9 mouse cellular contexts compared by ENCODE assay signal in genomic region chr9:58487851-58488801, GRCm38 (mm10). TPM values are rescaled to one million over a fixed set of nuclear protein-coding genes. Genes with fewer than 3 reads are reported as not detected.
A peak's percentile ranks its signal among the peaks of the same experiment; 100 is the strongest.
DNase-seq lines count a peak whose midpoint lies in the region; ATAC-seq lines count a peak whose summit lies in the region.
"Had no signal": no experiment of that assay in that cellular context is flagged by ENCODE, and none has a peak within 500 bp of the region (broad histone marks: within the 10 kb centered on the region; RNA-seq: fewer than 3 reads in every experiment).

Gene Insyn1 (plus strand): TSS chr9:58488603.

- H3K4me2 ChIP-seq in hindbrain, embryonic 15.5 days, result peak within 1 kb of the TSS; percentile 95
- peak within 1 kb of the TSS; percentile 67 for H3K4me2 ChIP-seq in midbrain, embryonic 11.5 days
- H3K4me2 ChIP-seq in stomach, embryonic 15.5 days, result peak within 1 kb of the TSS; percentile 96

- H3K27ac ChIP-seq in hindbrain, embryonic 15.5 days (replicated peaks), result peak within 1 kb of the TSS; percentile 92
- H3K27ac ChIP-seq in midbrain, embryonic 11.5 days (ENCODE audit: low read depth, low read length), result peak within 1 kb of the TSS; percentile 22; the same call in 1 of the 2 replicates
- H3K27ac ChIP-seq in stomach, embryonic 15.5 days, result peak within 1 kb of the TSS; percentile 79
- H3K27ac ChIP-seq: macrophage had no signal

- 0 out of 2 replicates have a peak, but pooled peaks cover 3% of the 10 kb centered on the region for H3K36me3 ChIP-seq in hindbrain, embryonic 15.5 days
- H3K36me3 ChIP-seq in midbrain, embryonic 11.5 days (ENCODE audit: control insufficient read depth, insufficient read depth, low read length), result no peaks in the 10 kb centered on the region
- H3K36me3 ChIP-seq in stomach, embryonic 15.5 days, result no peaks in the 10 kb centered on the region

- WGBS in hindbrain, embryonic 15.5 days, result under 1% methylated on average over 73 of the region's 104 CpGs
- WGBS in midbrain, embryonic 11.5 days, result under 1% methylated on average over 73 of the region's 104 CpGs
- under 1% methylated on average over 79 of the region's 104 CpGs for WGBS in stomach, embryonic 15.5 days

- peaks cover 42% of the 10 kb centered on the region for H3K4me1 ChIP-seq in hindbrain, embryonic 15.5 days (replicated peaks)
- H3K4me1 ChIP-seq in midbrain, embryonic 11.5 days (ENCODE audit: control insufficient read depth, insufficient read depth, low read length), result peaks cover 11% of the 10 kb centered on the region
- H3K4me1 ChIP-seq in stomach, embryonic 15.5 days, result peaks cover 10% of the 10 kb centered on the region

- intact Hi-C loops in left cerebral cortex, postnatal 36 days (cut with DNase I), result loop anchor here (2.0 kb wide), 2 partner anchors 45 to 157 kb away; no protein-coding TSS in a partner anchor

- peak within 1 kb of the TSS; percentile 64 for H3K4me3 ChIP-seq in hindbrain, embryonic 15.5 days
- peak within 1 kb of the TSS; percentile 60 for H3K4me3 ChIP-seq in midbrain, embryonic 11.5 days (ENCODE audit: low read depth, low read length)
- H3K4me3 ChIP-seq in stomach, embryonic 15.5 days (replicated peaks), result peak within 1 kb of the TSS; percentile 65

- DNase-seq in layer of hippocampus, adult 11-12 months (ENCODE audit: low spot score), result peak; percentile 56
- no peak for DNase-seq in layer of hippocampus, adult 9-11 months
- DNase-seq in cerebellum, postnatal 25 days, result peak; percentile 85 to 87
- DNase-seq in gastrocnemius, adult 8-10 months (ENCODE audit: low spot score in 2 of 2), result peak; percentile 20 to 35
- DNase-seq in left cerebral cortex, postnatal 36 days (ENCODE audit: low spot score in 2 of 2), result peak; percentile 71 to 78
- peak; percentile 96 for DNase-seq in midbrain, embryonic 11.5 days (ENCODE audit: low spot score, missing footprints)

- peaks cover 13% of the 10 kb centered on the region; the same call in 1 of the 2 replicates for H3K27me3 ChIP-seq in hindbrain, embryonic 15.5 days
- H3K27me3 ChIP-seq in midbrain, embryonic 11.5 days (ENCODE audit: control insufficient read depth, insufficient read depth, low read length), result peaks cover 23% of the 10 kb centered on the region
- peaks cover 17% of the 10 kb centered on the region for H3K27me3 ChIP-seq in stomach, embryonic 15.5 days (replicated peaks)

- peak within 1 kb of the TSS; percentile 87 for H3K9ac ChIP-seq in hindbrain, embryonic 15.5 days
- peak within 1 kb of the TSS; percentile 76 for H3K9ac ChIP-seq in midbrain, embryonic 11.5 days (ENCODE audit: low read length)
- H3K9ac ChIP-seq in stomach, embryonic 15.5 days, result peak within 1 kb of the TSS; percentile 56

- no peaks in the 10 kb centered on the region for H3K9me3 ChIP-seq in hindbrain, embryonic 15.5 days
- H3K9me3 ChIP-seq in midbrain, embryonic 11.5 days (ENCODE audit: control insufficient read depth, low read length), result no peaks in the 10 kb centered on the region
- H3K9me3 ChIP-seq in stomach, embryonic 15.5 days, result no peaks in the 10 kb centered on the region

- ATAC-seq in hindbrain, embryonic 15.5 days (ENCODE audit: low FRiP score, low read depth), result peak; percentile 77
- peak; percentile 76 for ATAC-seq in midbrain, embryonic 11.5 days (ENCODE audit: low FRiP score)
- peak; percentile 65 for ATAC-seq in stomach, embryonic 15.5 days (ENCODE audit: insufficient read depth, low FRiP score, low read depth)

RNA-seq across cellular contexts. Expression of gene Insyn1, which starts in this region (rescaled TPM):
- total RNA-seq in gastrocnemius, adult 8-10 months (2022), result 10 to 100 TPM; 21.3 to 34.2 (median 28.3) TPM
- 12.9 and 14.5 TPM in 2 replicates for polyA plus RNA-seq in hindbrain, embryonic 15.5 days (2015; fragmentation: Nextera tagmentation; extraction: Ambion mirVana)
- 100 to 1,000 TPM; 218 to 232 TPM for total RNA-seq in left cerebral cortex, postnatal 36 days (2021)
- 1.4 and 1.8 TPM in 2 replicates for polyA plus RNA-seq in midbrain, embryonic 11.5 days (2014; fragmentation: Nextera tagmentation; extraction: Ambion mirVana)
- 1.2 and 1.5 TPM in 2 replicates for polyA plus RNA-seq in stomach, embryonic 15.5 days (2015; fragmentation: Nextera tagmentation; extraction: Ambion mirVana)
- polyA plus RNA-seq: macrophage had no signal

Comparison
In these comparisons a context has a peak if more than half of its experiments do, and no peak if none do; other contexts are left out.
1. RNA of gene Insyn1 (total RNA-seq): 218 to 232 TPM in left cerebral cortex, postnatal 36 days; 21.3 to 34.2 TPM in gastrocnemius, adult 8-10 months; every median in the first group is over 4 times any median in the second.
2. H3K27ac ChIP-seq: peak in every context shown above with its lines; median percentile 92 in hindbrain, embryonic 15.5 days; 79 in stomach, embryonic 15.5 days; 22 in midbrain, embryonic 11.5 days.
3. Peak in every context shown above with its lines, with median percentiles within 50 percentile points of each other: ATAC-seq, H3K4me2 ChIP-seq, H3K4me3 ChIP-seq and H3K9ac ChIP-seq.